In the genomic region with DNA sequence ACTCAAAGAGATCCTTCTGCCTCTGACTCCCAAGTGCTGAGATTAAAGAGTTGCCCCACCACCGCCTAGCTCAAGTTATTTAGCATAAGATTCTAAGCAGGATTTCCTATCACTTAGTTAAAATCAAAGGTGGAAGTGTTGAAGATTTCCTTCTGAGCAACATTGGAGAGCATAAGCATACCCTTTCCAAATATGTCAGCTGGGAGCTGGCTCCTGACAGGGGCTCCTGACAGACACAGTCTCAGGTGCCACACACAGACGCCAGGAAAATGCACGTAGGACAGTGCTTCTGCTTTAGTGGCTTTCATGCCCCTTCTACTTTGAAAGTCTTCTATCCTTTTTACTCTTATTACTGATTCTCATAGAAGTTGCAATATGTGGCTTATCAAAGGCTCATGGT, we compare ENCODE assay signal across 20 mouse cellular contexts. TPM values are rescaled to one million over a fixed set of nuclear protein-coding genes. Genes with fewer than 3 reads are reported as not detected.
DNase-seq lines count a peak whose midpoint lies in the region; TF ChIP-seq lines count a peak whose summit lies in the region.
"Had no signal": no experiment of that assay in that cellular context is flagged by ENCODE, and none has a peak within 500 bp of the region (broad histone marks: within the 10 kb centered on the region; RNA-seq: fewer than 3 reads in every experiment).

No protein-coding gene starts in this region.

- TF ChIP-seq CTCF in gastrocnemius, adult 2 months (IDR thresholded peaks at IDR 0.05), result no peak

- peak; percentile 53 for DNase-seq in gastrocnemius, adult 2 months
- no peak for DNase-seq in gastrocnemius, postnatal 25 days
- DNase-seq in heart, adult 11 months, result peak; percentile 61
- no peak for DNase-seq in heart, postnatal 4 days
- DNase-seq: adrenal gland, adult 2 months; adrenal gland, adult 8-10 months; adrenal gland, postnatal 10 days; adrenal gland, postnatal 14 days; adrenal gland, postnatal 25 days; adrenal gland, postnatal 36 days; B cell, adult 2 months; cerebellum, adult 11 months; cerebellum, adult 11-12 months; cerebellum, adult 18-20 months had no signal

- H3K27ac ChIP-seq in gastrocnemius, adult 2 months, result peak overlapping the region; percentile 50; the same call in 1 of the 2 replicates

- intact Hi-C loops in gastrocnemius, adult 2 months (cut with DNase I), result no loop called here

- no peak overlapping the region for H3K4me3 ChIP-seq in gastrocnemius, adult 2 months

RNA-seq across cellular contexts. Expression of a gene that starts 13.6 kb away (rescaled TPM):
- 10 to 100 TPM; 42.1 to 44.7 TPM for total RNA-seq in gastrocnemius, adult 2 months (2021)
- total RNA-seq in gastrocnemius, postnatal 25 days (2021), result 10 to 100 TPM; 33.8 to 35.8 TPM
- 10 to 100 TPM; 51.2 to 52.0 TPM for total RNA-seq in heart, postnatal 4 days (2021)

RNA-seq across cellular contexts. Expression of a gene that starts 45.5 kb away (rescaled TPM):
- total RNA-seq in gastrocnemius, adult 2 months (2021), result not detected
- total RNA-seq in gastrocnemius, postnatal 25 days (2021), result not detected
- total RNA-seq in heart, postnatal 4 days (2021), result not detected
- total RNA-seq: adrenal gland, adult 18-20 months; adrenal gland, adult 2 months; adrenal gland, adult 8-10 months; adrenal gland, postnatal 10 days; adrenal gland, postnatal 14 days; adrenal gland, postnatal 25 days; adrenal gland, postnatal 36 days; adrenal gland, postnatal 4 days; CH12.LX; ES-E14; G1E; MEL had no signal

Comparison
In these comparisons a context has a peak if more than half of its experiments do, and no peak if none do; other contexts are left out.
1. DNase-seq: peak in gastrocnemius, adult 2 months (single experiment) and heart, adult 11 months (single experiment); none in gastrocnemius, postnatal 25 days (single experiment) and heart, postnatal 4 days (single experiment).